Mouse (Mus musculus): Measurements from ENCODE around the gene Bex2. TPM values are rescaled to one million over a fixed set of nuclear protein-coding genes. Genes with fewer than 3 reads are reported as not detected.
"Not testable (repeated sequence)": the region's sequence is repeated elsewhere in the genome, so short reads cannot be mapped to it uniquely, and the experiment has no call there.

Gene Bex2
- polyA plus RNA-seq, 1 experiment = 0.30 TPM

GRCm38 (mm10) chrX:136060698-136061097, 7.3 kb downstream of the Bex2 start:
- Histone ChIP-seq H3K4me1 (ENCODE audit: control insufficient read depth) (no peaks in the 10 kb centered on the region), H3K9me3 (ENCODE audit: control insufficient read depth, low read length) (no peaks in the 10 kb centered on the region), H3K27me3 (ENCODE audit: control insufficient read depth) (no peaks in the 10 kb centered on the region), H3K36me3 (ENCODE audit: control insufficient read depth) (no peaks in the 10 kb centered on the region), H3K4me3 (replicated peaks) (no peak overlapping the region)
- no peak for TF ChIP-seq GATA1 (IDR thresholded peaks at IDR 0.05; ENCODE audit: low read length)
- no peak for TF ChIP-seq TAL1 (IDR thresholded peaks at IDR 0.05; ENCODE audit: low read length)

- no peak for TF ChIP-seq TAL1 (IDR thresholded peaks at IDR 0.05; ENCODE audit: low read length)
- no peak for TF ChIP-seq GATA1 (IDR thresholded peaks at IDR 0.05; ENCODE audit: low read length)
- Histone ChIP-seq H3K9me3 (ENCODE audit: control insufficient read depth, low read length) (no peaks in the 10 kb centered on the region), H3K27me3 (ENCODE audit: control insufficient read depth) (no peaks in the 10 kb centered on the region), H3K4me1 (ENCODE audit: control insufficient read depth) (no peaks in the 10 kb centered on the region), H3K4me3 (replicated peaks) (no peak overlapping the region), H3K36me3 (ENCODE audit: control insufficient read depth) (no peaks in the 10 kb centered on the region)
These were observed 16.8 kb downstream of the Bex2 start for GRCm38 (mm10) chrX:136051219-136051618.

GRCm38 (mm10) chrX:136047528-136047927, 20.5 kb downstream of the Bex2 start:
- Histone ChIP-seq H3K27me3 (ENCODE audit: control insufficient read depth) (no peaks in the 10 kb centered on the region), H3K4me3 (replicated peaks) (no peak overlapping the region), H3K4me1 (ENCODE audit: control insufficient read depth) (no peaks in the 10 kb centered on the region), H3K9me3 (ENCODE audit: control insufficient read depth, low read length) (no peaks in the 10 kb centered on the region), H3K36me3 (ENCODE audit: control insufficient read depth) (no peaks in the 10 kb centered on the region)
- TF ChIP-seq TAL1 (IDR thresholded peaks at IDR 0.05; ENCODE audit: low read length) (no peak), GATA1 (IDR thresholded peaks at IDR 0.05; ENCODE audit: low read length) (no peak)

DNA sequence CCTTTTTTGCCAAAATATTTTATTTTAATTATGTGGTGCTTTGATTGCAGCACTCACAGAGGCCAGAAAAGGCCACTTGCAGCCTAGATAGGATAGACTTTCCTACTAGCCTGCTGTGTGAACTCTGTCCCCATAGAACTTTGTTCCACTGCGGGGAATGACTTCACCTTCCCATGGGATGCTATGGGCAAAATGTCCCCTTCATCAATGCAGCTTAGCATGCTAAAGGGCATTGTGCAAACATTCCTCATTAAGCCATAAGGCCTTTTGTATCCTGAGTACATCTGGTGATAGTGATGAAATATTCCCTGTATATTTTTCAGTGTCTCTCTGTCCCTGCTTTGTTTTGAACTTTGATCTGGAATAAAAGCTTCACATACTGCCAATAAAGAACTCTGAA, 24.3 kb downstream of the Bex2 start:
- no peaks in the 10 kb centered on the region for H3K27me3 ChIP-seq (ENCODE audit: control insufficient read depth)
- H3K36me3 ChIP-seq (ENCODE audit: control insufficient read depth) = no peaks in the 10 kb centered on the region
- no peaks in the 10 kb centered on the region for H3K4me1 ChIP-seq (ENCODE audit: control insufficient read depth)
- H3K4me3 ChIP-seq (replicated peaks) = no peak overlapping the region
- no peaks in the 10 kb centered on the region for H3K9me3 ChIP-seq (ENCODE audit: control insufficient read depth, low read length)
- TF ChIP-seq GATA1 (IDR thresholded peaks at IDR 0.05; ENCODE audit: low read length) (no peak), TAL1 (IDR thresholded peaks at IDR 0.05; ENCODE audit: low read length) (no peak)

- not testable (repeated sequence) for H3K27me3 ChIP-seq (ENCODE audit: control insufficient read depth); H3K9me3 ChIP-seq (ENCODE audit: control insufficient read depth, low read length); H3K4me1 ChIP-seq (ENCODE audit: control insufficient read depth); H3K36me3 ChIP-seq (ENCODE audit: control insufficient read depth); H3K4me3 ChIP-seq (replicated peaks)
These were observed 35.0 kb downstream of the Bex2 start, which contains the start of gene Arxes1 for GRCm38 (mm10) chrX:136032799-136033763. Gene Arxes1 (plus strand): TSS chrX:136033367.

- no peak for TF ChIP-seq GATA1 (IDR thresholded peaks at IDR 0.05; ENCODE audit: low read length)
- no peak overlapping the region for H3K4me3 ChIP-seq (replicated peaks)
- H3K9me3 ChIP-seq (ENCODE audit: control insufficient read depth, low read length) = no peaks in the 10 kb centered on the region
- H3K36me3 ChIP-seq (ENCODE audit: control insufficient read depth) = no peaks in the 10 kb centered on the region
- peaks cover 8% of the 10 kb centered on the region for H3K27me3 ChIP-seq (ENCODE audit: control insufficient read depth)
- no peaks in the 10 kb centered on the region for H3K4me1 ChIP-seq (ENCODE audit: control insufficient read depth)
These were observed 37.7 kb downstream of the Bex2 start for GRCm38 (mm10) chrX:136030331-136030730.

Other genes with a start within 250 kb of the Bex2 start
- gene Gprasp2, start 229.2 kb downstream of the Bex2 start, polyA plus RNA-seq (2012) = 0.23 TPM in 1 of 2 replicates, not detected in the other
- gene Arxes2, start 74.4 kb downstream of the Bex2 start, polyA plus RNA-seq (2012) = 0.11 TPM in 1 of 2 replicates, not detected in the other
- 0.06 TPM in 1 of 2 replicates, not detected in the other for gene Arxes1, start 34.9 kb downstream of the Bex2 start, polyA plus RNA-seq (2012)
- 0.02 TPM in 1 of 2 replicates, not detected in the other for gene Nxf3, start 17.0 kb upstream of the Bex2 start, polyA plus RNA-seq (2012)
- gene Bex4, start 70.8 kb upstream of the Bex2 start, polyA plus RNA-seq (2012) = 4.2 and 7.0 TPM in 2 replicates
- 5.7 and 10.2 TPM in 2 replicates for gene Tceal8, start 104.1 kb upstream of the Bex2 start, polyA plus RNA-seq (2012)
- 0.03 and 0.04 TPM in 2 replicates for gene Tceal5, start 135.6 kb upstream of the Bex2 start, polyA plus RNA-seq (2012)
- gene Tceal7, start 146.5 kb upstream of the Bex2 start, polyA plus RNA-seq (2012) = not detected in 2 replicates
- 0.73 and 1.5 TPM in 2 replicates for gene Bex1, start 147.3 kb upstream of the Bex2 start, polyA plus RNA-seq (2012)
- 12.6 and 15.6 TPM in 2 replicates for gene Tceal9, start 176.8 kb upstream of the Bex2 start, polyA plus RNA-seq (2012)
- gene Bex3, start 202.0 kb upstream of the Bex2 start, polyA plus RNA-seq (2012) = 24.1 and 28.3 TPM in 2 replicates

All from erythroblast, embryonic 14.5 days (primary cell).